Mouse (Mus musculus): ENCODE results near the gene Rbp1. TPM values are rescaled to one million over a fixed set of nuclear protein-coding genes. Genes with fewer than 3 reads are reported as not detected.
A peak's percentile ranks its signal among the peaks of the same experiment; 100 is the strongest.

The Rbp1 gene
- total RNA-seq (2021) = 10 to 100 TPM; 13.2 to 20.9 TPM
- long read RNA-seq, experiment 1, transcript Rbp1-201 (4 exons, 2,652 nt) = major isoform, 60 of 123 reads
- long read RNA-seq, experiment 1, partial matches to known transcripts = 63 of 123 reads
- long read RNA-seq, experiment 1, other reads (novel, unspliced or antisense) = 0 of 123 reads
- long read RNA-seq, experiment 2, transcript Rbp1-201 (4 exons, 2,652 nt) = major isoform, 16 of 33 reads
- long read RNA-seq, experiment 2, partial matches to known transcripts = 14 of 33 reads
- long read RNA-seq, experiment 2, other reads (novel, unspliced or antisense) = 3 of 33 reads

- no peak for DNase-seq
Measured at GRCm38 (mm10) chr9:98422656-98423055, at the start of gene Rbp1. Gene Rbp1 (plus strand): TSS chr9:98422961.

DNA sequence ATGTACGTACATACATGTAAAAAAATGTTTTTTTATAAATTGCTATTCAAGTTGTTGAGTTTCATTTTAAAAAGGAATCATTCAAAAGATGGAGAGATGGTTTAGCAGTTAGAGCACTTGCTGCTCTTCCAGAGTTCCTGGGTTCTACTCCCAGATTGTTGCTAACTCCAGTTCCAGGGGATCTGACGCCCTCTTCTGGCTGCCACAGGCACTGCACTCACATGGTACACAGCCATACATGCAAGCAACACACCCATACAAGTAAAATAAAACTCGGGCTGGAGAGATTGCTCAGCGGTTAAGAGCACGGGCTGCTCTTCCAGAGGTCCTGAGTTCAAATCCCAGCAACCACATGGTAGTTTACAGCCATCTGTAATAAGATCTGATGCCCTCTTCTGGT lies 49.4 kb upstream of the Rbp1 start:
- DNase-seq = no peak

- no peak for DNase-seq
Measured at GRCm38 (mm10) chr9:98374897-98375296, 47.9 kb upstream of the Rbp1 start.

DNA sequence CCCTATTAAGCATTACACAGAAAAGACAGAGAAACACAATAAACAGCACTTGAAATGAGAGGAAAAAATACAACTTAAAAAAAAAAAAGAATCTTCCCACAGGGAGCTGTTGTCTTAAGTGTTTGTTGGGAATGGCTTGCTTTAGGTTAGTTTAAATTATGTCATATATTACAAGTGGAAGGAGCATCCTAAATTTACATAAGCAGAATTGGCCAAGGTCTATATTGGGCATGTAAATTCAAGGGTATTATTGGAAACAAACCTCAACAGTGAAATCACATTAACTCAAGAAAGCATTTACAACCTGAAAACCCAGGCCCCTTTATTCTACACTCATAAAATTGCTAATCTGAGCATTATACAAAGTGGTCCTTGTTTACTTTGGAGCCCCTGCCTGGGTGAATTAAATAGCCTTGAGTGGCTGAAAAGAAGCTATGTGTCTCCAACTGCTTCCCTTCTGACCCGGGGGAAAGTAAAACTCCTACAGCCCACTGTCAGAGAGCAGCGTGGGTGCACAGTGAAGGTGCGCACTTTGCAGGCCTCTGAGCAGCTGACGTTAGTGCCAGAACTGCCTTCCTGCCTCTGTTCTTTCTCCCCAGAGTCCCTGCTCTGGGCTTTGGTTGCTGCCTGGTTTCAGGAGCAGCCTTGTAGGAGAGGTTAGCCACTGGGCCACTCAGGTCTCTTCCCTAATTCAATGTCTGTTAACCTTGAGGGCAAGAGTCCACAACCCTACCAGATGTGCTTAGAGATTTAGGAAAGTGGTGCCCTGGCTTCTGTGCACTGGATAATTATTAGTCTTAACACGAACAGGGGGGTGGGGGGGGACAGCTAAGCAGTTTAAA lies 47.2 kb upstream of the Rbp1 start:
- DNase-seq = no peak

DNA sequence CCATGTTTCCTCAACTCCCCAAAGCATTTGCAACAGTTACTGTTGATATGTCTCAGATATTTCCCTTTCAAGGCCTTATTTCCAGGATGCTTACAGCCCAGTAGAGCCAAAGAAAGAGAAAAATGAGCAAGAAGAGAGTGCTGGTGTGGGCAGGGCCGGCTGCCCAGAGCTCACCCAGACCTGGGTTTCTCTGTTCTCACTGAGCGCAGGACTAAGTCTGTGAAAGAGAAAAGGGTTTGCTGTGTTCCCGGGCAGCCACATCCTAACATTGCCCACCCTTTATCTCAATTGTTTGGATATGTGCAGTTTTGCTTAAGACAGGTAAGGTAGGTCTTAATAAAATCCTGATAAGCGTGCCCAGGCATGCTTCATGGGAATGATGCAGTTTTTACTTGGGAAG lies 43.0 kb upstream of the Rbp1 start:
- no peak for DNase-seq

DNA sequence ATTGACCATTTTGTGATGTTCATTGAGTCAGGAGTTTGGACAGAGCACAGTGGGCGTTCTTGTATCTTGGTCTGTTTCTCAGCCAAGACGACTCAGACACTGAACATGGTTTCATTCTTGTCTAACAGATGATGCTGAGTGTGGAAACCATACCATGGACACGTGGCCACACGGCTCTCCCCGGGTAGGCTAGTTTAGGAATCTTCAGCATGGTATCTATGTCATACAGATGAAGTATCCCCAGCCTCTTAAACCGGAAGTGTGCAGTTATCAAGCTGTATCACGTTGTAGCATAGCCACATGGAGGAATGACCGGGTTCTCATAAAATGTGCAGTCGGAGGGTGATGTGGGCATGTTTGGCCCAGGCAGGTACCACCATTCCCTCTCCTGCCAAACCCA lies 42.2 kb upstream of the Rbp1 start:
- DNase-seq = no peak

DNA sequence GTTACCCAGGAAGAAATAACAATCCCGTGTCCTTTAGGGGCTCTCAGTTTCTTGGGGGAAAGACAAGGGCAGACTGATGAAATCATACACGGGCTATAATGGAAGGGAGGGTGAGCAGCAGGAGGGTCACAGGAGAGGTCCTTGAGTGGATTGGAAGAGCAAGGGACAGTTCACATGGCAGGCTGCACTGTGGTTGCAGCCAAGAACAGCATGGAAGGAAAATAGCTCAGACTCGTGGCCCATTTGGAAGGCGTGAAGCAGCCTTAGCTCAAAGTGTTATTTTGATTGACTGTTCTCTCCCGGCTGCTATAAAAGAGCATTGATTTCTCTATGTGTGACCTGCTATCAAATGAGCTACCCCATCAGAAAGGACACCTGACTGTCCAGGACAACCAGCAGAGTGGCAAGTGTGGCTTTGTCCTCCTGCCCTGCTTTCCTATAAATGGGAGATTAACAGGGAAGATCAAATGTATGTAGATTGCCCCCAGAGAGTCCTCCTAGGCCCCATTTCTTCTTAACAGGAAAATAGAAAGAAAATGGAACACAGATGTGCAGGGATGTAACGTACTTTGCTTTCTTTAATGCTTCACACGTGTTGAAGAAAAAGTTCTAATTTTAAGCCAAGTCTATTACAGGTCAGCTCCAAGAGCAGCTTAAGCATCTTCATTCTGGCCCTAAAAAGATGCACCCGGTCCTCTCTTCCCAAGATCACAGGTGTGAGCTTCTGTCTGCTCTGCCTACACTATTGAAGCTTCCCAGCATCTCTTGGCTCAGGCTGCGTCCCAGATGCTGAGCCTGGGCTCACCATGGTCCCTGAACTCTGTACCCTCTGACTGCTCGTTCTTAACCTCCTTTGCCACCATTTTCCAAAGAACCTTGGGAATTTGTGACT lies 34.8 kb upstream of the Rbp1 start:
- no peak for DNase-seq

DNA sequence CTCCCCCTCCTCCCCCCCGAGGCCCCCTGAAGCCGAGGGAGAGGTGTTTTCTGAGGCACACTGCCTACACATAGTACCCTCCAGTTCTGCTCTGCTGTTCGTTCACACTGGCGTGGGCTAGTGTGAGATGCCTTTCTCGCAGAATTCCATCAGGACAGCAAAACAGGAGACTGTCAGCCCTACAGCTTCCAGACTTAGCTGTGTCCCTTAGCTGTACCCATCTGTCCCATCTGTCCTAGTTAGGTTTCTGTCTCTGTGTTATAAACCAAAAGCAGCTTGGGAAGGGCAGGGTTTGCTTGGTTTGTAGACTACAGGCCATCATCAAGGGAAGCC lies 34.2 kb upstream of the Rbp1 start:
- no peak for DNase-seq

DNA sequence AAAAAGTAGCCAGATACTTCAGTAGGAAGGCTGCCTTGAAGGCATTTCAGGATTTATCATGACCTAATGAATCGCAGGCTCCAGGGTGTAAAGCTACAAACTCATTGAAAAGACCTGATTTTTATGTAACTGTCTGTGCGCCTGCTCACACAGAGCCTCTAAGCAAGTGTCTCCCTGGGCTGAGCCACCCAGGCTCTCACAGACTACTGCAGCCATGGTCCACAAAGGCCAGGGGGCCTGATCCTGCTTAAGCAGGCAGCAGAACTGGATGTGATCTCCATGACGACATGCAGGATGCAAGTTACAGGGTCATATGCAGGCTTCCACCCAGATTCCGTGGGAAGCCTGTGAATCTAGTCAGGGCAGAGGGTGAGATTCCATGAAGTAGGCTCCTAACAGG lies 29.3 kb upstream of the Rbp1 start:
- no peak for DNase-seq

DNA sequence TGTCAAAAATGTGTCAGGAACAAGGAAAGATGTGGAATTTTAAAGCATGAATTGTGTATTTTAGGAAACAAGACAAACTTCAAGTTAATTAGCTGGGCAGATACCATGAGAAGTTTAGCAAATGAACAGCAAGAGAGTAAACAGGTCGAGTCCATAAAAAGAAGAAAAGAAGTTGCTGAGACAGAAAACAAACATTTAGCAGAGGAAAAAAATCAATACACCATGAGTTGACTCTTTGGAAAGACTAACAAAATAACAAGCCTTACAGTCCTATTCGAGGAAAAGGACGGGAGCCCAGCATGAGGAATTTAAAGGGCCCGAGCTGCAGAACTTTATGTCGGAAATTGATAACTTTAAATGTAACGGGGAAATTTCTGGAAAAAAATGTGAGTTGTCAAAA lies 25.6 kb upstream of the Rbp1 start:
- DNase-seq = no peak

DNA sequence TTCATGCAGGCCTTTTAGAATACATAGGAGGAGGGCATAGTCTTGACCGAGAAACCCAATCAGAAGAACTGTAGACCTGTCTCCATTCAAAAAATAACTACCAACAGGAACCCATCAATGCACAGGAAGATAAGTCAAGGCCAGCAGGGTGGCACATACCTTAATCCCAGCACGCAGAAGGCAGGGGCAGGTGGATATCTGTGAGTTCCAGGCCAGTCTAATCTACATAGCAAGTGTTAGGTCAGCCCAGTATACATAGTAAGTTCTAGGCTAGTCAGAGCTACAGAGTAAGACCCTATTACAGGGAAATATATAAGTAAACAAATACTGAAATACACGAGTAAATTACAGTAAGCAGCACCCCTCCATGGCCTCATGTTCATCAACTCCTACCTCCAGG lies 24.9 kb upstream of the Rbp1 start:
- DNase-seq = no peak

GRCm38 (mm10) chr9:98400185-98400894 lies 22.4 kb upstream of the Rbp1 start:
- no peak for DNase-seq

- DNase-seq = no peak
Measured at GRCm38 (mm10) chr9:98401611-98402010, 21.1 kb upstream of the Rbp1 start.

GRCm38 (mm10) chr9:98407771-98408170 lies 15.0 kb upstream of the Rbp1 start:
- no peak for DNase-seq

DNA sequence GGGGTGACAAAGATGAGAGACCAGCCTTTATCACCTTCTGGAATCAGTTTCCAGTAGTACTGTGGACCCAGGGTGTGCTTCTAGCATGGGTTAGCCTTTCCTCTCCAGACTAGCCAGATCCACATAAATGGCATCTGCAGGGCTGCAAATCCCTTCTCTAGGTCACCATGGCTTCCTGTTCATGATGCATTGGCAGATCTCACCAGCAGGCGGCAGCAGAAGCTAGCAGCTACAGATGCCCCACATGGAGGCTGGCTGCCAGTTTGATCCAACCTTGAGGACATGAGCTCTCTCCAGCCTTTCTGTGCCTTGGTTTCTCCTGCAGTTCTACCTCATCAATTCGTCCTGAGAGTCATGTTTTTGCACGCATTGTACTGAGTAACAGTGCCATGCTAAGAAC lies 13.6 kb upstream of the Rbp1 start:
- DNase-seq = peak; percentile 85

- no peak for DNase-seq
Measured at GRCm38 (mm10) chr9:98415427-98415826, 7.3 kb upstream of the Rbp1 start.

- DNase-seq = peak; percentile 41
Measured at GRCm38 (mm10) chr9:98417919-98418318, 4.8 kb upstream of the Rbp1 start.

DNA sequence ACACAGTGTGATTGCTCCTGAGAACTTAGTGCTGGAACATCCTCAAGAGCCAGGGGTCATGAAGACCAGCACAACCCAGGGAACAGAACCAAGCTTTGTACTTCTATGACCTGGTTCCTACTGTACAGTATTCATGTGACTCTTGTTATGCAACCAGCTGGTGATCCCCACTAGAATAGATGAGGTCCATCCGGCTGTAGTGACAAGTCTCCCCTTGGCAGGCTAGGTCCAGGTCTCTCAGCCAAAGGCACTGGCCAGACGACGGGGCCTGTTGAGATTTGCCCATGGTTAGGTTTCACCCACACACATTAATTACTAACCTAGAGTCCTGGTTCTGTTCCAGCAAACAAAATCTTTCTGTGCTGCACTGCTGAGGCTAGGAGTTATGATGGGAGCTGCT lies 4.4 kb upstream of the Rbp1 start:
- no peak for DNase-seq

- DNase-seq = no peak
Measured at GRCm38 (mm10) chr9:98420666-98421065, 2.1 kb upstream of the Rbp1 start.

DNA sequence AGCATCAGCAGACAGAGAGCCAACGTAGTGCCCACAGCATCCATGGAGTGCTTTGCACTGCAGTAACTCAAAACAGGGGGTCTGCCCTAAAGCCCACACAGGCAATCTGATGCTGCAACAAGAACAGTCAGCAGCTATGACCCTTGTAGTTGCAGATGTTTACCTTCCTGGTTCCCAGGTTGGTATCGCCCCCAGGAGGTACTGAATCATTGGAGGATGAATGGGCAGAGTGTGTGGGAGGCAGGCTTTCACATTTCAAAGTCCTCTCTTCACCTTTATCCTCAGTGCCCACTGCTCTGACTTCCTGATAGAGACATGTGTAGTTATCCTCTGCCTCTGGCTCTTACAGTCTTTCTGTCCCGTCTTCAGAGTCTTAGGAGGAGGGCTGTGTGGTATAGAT lies 858 bp upstream of the Rbp1 start:
- DNase-seq = no peak

GRCm38 (mm10) chr9:98423691-98424090 lies 930 bp downstream of the Rbp1 start:
- no peak for DNase-seq

GRCm38 (mm10) chr9:98424291-98424690 lies 1.5 kb downstream of the Rbp1 start:
- no peak for DNase-seq

Data from adrenal gland, postnatal 10 days (tissue).